Mouse (Mus musculus) cerebellum, postnatal 25 days (tissue): ENCODE measurements around the gene Polrmt.
"Not testable (repeated sequence)": the region's sequence is repeated elsewhere in the genome, so short reads cannot be mapped to it uniquely, and the experiment has no call there.

Source experiments
- DNase-seq, 2 experiments: peaks; one replicate each; pipeline ENCODE4 v3.0.0; 2021; ENCODE audit warnings: mixed read lengths in 2 of 2

The Polrmt gene

DNA sequence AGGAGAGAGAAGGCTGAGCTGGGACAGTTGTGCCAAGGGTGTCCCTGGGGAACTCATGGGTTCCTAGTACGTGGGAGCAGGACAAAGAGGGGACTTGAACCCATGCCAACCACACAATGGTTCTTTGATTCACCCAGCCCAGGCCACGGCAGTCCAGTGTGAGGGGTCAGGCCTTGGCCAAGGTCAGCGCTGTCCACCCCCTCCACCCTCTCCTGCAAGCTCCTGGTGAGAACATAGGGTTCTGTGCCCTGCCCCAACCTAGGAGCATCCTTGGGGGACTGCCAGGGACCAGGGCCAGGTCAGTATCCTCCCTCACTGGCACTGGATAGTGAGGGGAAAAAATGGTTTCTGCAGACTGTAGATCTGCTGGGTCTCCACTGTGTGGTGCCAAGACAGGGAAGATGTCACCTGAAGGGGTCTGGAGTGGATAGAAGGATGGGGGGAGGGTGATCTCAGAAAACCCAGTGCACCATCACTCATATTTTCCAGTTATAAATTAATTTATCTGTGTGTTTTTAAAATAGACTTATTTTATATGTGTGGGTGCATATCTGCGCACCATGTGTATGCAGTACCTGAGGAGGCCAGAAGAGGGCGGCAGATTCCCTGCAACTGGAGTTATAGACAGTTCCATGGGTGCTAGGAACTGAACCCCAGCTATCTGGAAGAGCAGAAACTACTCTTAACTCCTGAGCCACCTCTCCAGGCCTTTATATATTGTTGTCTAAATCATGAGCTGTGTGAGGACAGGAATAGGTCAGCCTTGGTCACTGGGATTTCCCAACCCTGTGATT is 28.3 kb upstream of the Polrmt start:
- no peak for DNase-seq

GRCm38 (mm10) chr10:79773208-79773607 is 26.8 kb upstream of the Polrmt start:
- DNase-seq, result no peak

DNA sequence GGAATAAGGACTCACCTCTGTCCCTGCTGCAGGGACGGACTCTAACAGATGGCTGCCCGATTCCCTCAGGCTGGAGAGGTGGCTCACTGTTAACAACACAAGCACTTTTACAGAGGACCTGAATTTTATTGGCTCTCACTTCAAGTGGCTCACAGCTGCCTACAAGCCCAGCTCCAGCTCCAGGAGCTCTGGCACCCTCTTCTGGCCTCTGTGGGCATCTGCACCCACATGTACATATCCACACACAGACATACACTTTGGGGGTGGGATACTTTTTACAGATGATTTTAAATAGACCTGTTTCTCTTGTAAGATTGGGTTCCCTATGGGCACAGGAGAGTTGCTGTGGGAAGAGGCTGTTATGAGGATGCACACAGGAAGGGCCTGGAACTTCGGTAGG is 25.9 kb upstream of the Polrmt start:
- DNase-seq, result no peak

DNA sequence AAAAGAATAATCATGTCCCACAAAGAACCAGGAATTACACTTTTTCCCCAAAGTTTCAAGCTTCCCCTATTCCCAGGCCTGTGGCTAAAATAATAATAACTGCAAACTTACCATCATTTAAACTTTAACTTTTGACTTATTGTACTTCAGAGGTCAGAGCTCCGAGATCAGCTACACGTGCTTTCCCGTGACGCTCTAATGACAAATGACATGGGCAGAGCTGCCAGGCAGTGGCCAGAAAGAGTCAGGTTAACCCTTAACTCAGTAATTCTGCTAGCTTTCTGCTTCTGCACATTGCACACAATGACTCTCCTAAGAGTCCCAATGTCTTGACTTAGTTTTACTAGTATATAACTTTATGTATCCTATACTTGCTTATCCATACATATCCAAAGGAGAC is 22.9 kb upstream of the Polrmt start:
- no peak for DNase-seq

GRCm38 (mm10) chr10:79768400-79768799 is 22.0 kb upstream of the Polrmt start:
- DNase-seq, result peak; percentile 81 to 85

DNA sequence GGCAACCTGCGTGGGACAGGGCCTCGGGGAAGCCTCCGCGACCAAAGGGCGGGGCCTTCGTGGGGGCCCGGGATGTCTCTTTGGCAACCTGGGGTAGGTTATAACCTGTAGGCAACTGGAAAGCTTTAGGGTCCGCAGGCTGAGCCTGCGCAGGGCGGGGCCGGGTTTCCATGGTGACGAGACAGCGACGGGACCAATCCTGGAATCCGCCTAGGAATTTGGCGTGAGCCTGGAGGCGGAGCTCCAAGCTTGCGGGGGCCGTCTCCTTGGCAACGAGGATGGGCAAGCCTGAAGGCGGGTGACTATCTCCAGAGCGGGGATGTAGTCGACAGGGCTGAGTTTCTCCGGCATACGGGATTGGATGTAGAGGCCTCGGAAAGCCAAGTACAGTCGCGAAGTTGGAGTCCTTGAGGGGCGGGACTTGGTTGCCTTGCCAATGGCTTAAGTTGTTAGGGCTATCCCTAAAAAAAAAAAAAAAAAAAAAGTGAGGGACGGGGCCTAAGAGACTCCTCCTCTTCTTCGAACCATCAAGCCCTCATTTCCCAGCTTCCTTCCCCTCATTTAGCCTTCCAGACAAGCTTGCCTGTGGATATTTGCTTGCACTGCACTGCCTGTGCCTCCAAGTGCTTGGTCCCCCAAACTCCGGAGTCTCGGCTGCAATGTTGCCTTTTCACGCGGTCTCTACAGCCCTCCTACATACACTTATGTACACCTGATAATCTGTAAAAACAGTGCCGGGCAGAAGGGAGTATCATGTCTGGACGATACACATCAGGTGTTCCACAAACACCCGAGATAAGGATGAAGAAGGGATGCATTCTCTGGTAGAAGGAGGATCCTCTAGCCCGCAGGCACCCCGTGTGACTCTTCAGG is 21.2 kb upstream of the Polrmt start:
- DNase-seq, result peak; percentile 93 to 97

DNA sequence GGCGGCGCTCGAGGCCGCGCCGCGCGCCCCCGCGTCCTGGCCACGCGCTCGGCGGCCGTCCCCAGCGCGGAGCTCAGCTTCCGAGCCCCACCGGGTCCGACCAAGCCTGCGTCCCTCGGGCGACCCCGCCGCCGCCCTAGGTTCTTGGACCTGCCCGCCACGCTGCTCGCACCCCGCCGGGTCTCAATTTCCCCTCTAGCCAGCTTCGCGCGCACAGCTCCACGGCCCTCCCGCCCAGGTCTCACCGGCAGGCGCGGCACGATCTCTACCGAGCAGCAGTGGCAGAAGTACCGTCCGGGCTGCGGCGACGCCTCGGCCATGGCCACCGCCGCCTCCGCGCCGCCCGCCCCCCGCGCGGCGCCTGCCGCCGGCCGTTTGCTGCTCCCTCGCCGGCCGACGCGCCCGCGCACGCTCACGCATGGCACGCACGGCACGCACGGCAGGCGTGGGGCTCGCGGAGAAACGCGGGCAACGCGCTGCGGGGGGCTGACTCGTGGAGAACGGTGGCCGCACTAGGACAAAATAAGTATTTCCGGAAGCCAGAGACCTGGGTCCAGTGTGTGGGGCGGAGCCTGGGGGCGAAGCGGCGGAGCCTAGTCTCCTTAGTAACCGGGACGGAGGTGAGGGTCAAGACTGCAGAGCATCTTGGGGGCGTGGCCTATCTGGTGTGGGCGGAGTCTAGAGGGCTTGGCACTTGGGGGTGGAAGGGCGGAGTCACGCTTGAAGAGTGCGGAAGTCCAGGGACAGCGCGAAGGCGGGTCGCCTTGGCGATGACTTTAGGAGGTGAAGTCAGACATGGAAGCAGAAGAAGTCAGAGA is 20.3 kb upstream of the Polrmt start, which contains the start of gene Rnf126:
Gene Rnf126, minus strand, starts transcription at position 445 of the 818 bp plus-strand sequence.
- peak; percentile 100 for DNase-seq

GRCm38 (mm10) chr10:79766001-79766507 is 19.7 kb upstream of the Polrmt start:
- no peak for DNase-seq

DNA sequence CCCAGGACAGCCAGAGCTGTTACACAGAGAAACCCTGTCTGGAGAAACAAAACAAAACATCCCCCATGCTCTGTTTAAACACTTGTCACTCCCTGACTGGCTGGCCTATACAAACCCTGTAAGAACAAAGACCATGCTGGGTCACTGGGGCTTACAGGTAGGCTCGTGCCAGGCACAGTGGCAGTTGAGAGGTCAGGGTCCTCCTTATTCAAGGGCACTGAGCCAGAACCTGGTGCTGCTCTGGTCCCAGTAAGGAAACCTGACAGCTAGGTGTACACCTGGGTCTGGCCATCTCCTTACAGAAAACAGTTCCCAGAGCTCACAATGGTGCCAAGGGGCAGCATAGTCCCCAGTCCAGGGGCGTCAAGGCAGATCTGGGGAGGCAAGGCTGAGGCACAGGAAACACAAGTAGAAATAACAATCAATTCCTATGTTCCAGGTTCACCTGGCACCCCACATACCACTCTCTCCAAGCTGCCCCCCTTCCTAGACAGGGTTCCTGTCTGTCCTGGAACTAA is 18.9 kb upstream of the Polrmt start:
- peak in 1 of 2 experiments; percentile 31 for DNase-seq

DNA sequence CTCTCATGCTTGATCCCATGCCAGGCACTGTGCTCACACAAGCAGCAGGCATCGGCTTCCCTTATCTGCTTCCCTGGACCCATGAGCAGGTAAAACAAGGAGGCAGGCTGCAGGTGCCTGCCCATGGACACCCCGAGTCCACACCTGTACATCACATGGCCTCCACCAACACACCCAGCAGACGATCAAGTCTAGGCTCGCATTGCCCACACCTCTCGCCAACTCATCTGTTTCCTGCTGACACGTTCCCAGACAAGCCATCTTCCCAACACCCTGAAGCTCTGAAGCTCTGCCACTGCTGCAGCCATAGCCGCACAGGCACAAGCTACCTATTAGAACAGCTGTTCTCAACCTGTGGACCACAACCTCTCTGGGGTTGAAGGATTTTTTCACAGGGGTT is 17.9 kb upstream of the Polrmt start:
- DNase-seq, result peak in 1 of 2 experiments; percentile 35

GRCm38 (mm10) chr10:79762875-79763274 is 16.5 kb upstream of the Polrmt start:
- no peak for DNase-seq

DNA sequence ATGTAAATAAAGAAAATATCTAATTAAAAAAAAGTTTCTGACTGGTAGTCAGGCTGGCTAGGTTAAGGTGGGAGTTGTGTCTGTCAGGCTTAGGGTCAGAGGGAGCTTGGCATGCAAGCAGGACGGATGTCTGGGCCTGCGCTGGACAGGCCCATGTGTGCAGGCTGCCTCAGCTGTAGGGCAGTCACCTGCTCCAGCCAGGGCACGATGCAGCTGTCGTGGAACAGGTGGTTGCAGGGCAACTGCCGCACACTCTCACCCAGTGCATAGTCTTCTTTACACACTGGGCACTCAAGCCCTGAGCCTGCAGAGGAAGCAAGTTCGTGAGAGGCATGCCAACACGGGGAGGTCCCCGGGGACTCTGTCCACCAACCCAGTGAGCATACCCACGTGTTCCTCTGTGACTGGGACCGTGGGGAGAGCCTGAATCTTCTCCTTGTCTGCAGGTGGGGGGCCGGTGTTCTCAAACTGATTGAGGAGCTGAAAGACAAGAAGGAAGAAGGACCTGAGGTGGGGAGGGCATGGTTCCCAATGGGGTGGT is 14.3 kb upstream of the Polrmt start:
- DNase-seq, result no peak

- not testable (repeated sequence) for DNase-seq
These were observed 13.3 kb upstream of the Polrmt start for GRCm38 (mm10) chr10:79759675-79760074.

DNA sequence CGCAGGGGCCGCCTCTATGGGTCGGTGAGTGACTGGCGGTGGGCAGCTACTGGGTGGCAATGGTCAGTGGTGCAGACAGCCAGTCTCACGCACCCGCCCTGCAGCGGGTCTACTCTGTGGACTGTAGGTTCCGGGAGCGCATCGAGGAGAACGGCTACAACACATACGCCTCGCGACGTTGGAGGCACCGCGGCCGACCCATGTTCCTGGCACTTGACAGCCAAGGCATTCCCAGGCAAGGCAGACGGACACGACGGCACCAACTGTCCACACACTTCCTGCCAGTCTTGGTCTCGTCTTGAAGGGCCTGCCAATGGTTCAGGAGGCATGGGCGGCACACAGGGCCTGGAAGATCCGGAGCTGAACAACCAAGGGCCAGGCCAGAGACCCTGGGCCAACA is 10.3 kb upstream of the Polrmt start:
- no peak for DNase-seq

GRCm38 (mm10) chr10:79755854-79756253 is 9.5 kb upstream of the Polrmt start:
- peak in 1 of 2 experiments; percentile 58 for DNase-seq

GRCm38 (mm10) chr10:79754856-79755516 is 8.6 kb upstream of the Polrmt start, which contains the start of gene Fgf22:
Gene Fgf22, plus strand, starts transcription at chr10:79755076.
- peak; percentile 70 to 86 for DNase-seq

- no peak for DNase-seq
These were observed 2.1 kb upstream of the Polrmt start for GRCm38 (mm10) chr10:79748496-79748895.

GRCm38 (mm10) chr10:79746774-79747151 is 382 bp upstream of the Polrmt start:
- no peak for DNase-seq

- DNase-seq, result no peak
These were observed 970 bp downstream of the Polrmt start for GRCm38 (mm10) chr10:79745411-79745810.

DNA sequence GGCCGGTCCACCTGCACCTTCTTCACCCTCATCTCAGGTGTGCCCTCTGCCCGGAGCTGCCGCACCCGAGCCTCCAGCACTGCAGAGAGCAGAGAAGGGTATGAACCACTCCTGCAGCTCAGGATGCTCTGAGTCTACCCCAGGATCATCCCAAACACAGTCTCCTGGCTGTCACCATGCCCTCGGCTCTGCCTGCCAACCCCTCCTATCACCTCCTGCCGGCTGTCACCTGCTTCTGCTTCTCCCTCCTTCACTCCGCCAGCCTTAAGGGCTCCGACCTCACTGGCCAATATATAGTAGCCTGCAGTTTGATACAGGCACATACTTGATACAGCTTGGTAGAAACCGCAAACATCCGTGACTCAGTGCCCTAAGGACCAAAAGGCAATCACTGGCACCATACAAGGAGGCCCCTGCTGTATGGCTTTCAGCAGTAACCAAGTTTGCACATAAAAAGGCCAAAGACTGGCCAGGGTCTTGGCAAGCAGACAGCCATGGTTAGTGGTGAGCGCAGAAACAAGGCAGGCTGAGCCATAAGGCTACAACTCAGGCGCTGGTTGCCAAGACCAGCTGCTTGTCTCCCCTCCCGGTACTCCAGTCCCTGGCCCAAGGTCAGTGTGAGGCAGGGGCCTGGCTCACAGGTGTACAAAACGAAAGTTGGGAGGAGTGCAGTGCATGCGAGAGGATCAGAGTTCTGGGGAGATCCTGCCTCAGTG is 2.6 kb downstream of the Polrmt start:
- DNase-seq, result peak; percentile 75 to 77

- DNase-seq, result peak in 1 of 2 experiments; percentile 61
These were observed 3.2 kb downstream of the Polrmt start for GRCm38 (mm10) chr10:79743161-79743560.
